Mouse (Mus musculus) midbrain, embryonic 12.5 days (tissue): ENCODE measurements around the gene Acss2. TPM values are rescaled to one million over a fixed set of nuclear protein-coding genes. Genes with fewer than 3 reads are reported as not detected.
A peak's percentile ranks its signal among the peaks of the same experiment; 100 is the strongest.
"Not testable (repeated sequence)": the region's sequence is repeated elsewhere in the genome, so short reads cannot be mapped to it uniquely, and the experiment has no call there.

Experiments used
- ATAC-seq: fragments of 200-750 bp; cut with Nextera tagmentation; 2 replicates; pipeline ENCODE4 v1.8.0; 2017; ENCODE audit warnings: low read depth, moderate TSS enrichment, moderate library complexity; ENCODE audit not compliant: low FRiP score
- H3K27ac ChIP-seq: fragments of 300-500 bp; sonication (generic); replicated peaks from 2 replicates; pipeline ENCODE4 v1.5.1; 2016; ENCODE audit warnings: mild to moderate bottlenecking
- H3K27me3 ChIP-seq: fragments of 300-500 bp; sonication (generic); 2 replicates; pipeline ENCODE4 v1.6.1; 2016; ENCODE audit warnings: mild to moderate bottlenecking
- H3K36me3 ChIP-seq: fragments of 300-500 bp; sonication (generic); 2 replicates; pipeline ENCODE4 v1.6.1; 2016
- H3K4me1 ChIP-seq: fragments of 300-500 bp; sonication (generic); 2 replicates; pipeline ENCODE4 v1.6.1; 2016
- H3K4me2 ChIP-seq: fragments of 300-500 bp; sonication (generic); replicated peaks from 2 replicates; pipeline ENCODE4 v1.6.1; 2016; ENCODE audit warnings: mild to moderate bottlenecking, moderate library complexity
- H3K4me3 ChIP-seq: fragments of 300-500 bp; sonication (generic); 2 replicates; pipeline ENCODE4 v1.5.1; 2016; ENCODE audit warnings: mild to moderate bottlenecking
- H3K9ac ChIP-seq: fragments of 300-500 bp; sonication (generic); replicated peaks from 2 replicates; pipeline ENCODE4 v1.6.1; 2016; ENCODE audit warnings: mild to moderate bottlenecking, moderate library complexity
- H3K9me3 ChIP-seq: fragments of 300-500 bp; sonication (generic); 2 replicates; pipeline ENCODE4 v1.6.1; 2016; ENCODE audit warnings: mild to moderate bottlenecking
- WGBS: fragments of 180-500 bp; shearing (Covaris S2); methylation state at CpG from one replicate; pipeline ENCODE4 v1.1.7; 2016; 5-methylcytosine and 5-hydroxymethylcytosine counted together
- polyA plus RNA-seq: library from polyadenylated mRNA; unstranded; fragments of >200 nt; fragmentation: Nextera tagmentation; extraction: Ambion mirVana; gene quantifications from 2 replicates; pipeline ENCODE4 v1.2.1, GENCODE M21; 2016

Acss2 gene
- polyA plus RNA-seq, 1 experiment from 2014 or later: 25.9 TPM

- no peaks in the 10 kb centered on the region for H3K4me1 ChIP-seq
- no peak overlapping the region for H3K9ac ChIP-seq
- H3K4me2 ChIP-seq: no peak overlapping the region
- 58% methylated on average over 3 of the region's 3 CpGs for WGBS
- no peaks in the 10 kb centered on the region for H3K27me3 ChIP-seq
- no peak for ATAC-seq
- H3K36me3 ChIP-seq: no peaks in the 10 kb centered on the region
- H3K9me3 ChIP-seq: no peaks in the 10 kb centered on the region
- H3K27ac ChIP-seq: no peak overlapping the region
- no peak overlapping the region for H3K4me3 ChIP-seq
Measured at GRCm38 (mm10) chr2:155603707-155604106, 86.0 kb downstream of the Acss2 start.

GRCm38 (mm10) chr2:155604560-155605235 lies 87.0 kb downstream of the Acss2 start:
- Histone ChIP-seq H3K27ac (no peak overlapping the region), H3K4me3 (no peak overlapping the region), H3K9ac (0 out of 2 replicates have a peak overlapping the region, but pooled peaks have one; percentile 15), H3K27me3 (no peaks in the 10 kb centered on the region), H3K9me3 (no peaks in the 10 kb centered on the region), H3K4me1 (no peaks in the 10 kb centered on the region), H3K4me2 (no peak overlapping the region), H3K36me3 (no peaks in the 10 kb centered on the region)
- ATAC-seq: no peak
- WGBS: 68% methylated on average over 10 of the region's 10 CpGs

- 84% methylated on average over 4 of the region's 4 CpGs for WGBS
- H3K27me3 ChIP-seq, H3K4me2 ChIP-seq, H3K4me1 ChIP-seq, H3K4me3 ChIP-seq, H3K9me3 ChIP-seq, H3K27ac ChIP-seq, H3K36me3 ChIP-seq, ATAC-seq: not testable (repeated sequence)
- 0 out of 2 replicates have a peak overlapping the region, but pooled peaks have one; percentile 15 for H3K9ac ChIP-seq
Measured at GRCm38 (mm10) chr2:155605236-155605589, 87.5 kb downstream of the Acss2 start.

GRCm38 (mm10) chr2:155606360-155606759 lies 88.6 kb downstream of the Acss2 start:
- H3K36me3 ChIP-seq: no peaks in the 10 kb centered on the region
- no peak for ATAC-seq
- H3K9me3 ChIP-seq: no peaks in the 10 kb centered on the region
- no peak overlapping the region for H3K27ac ChIP-seq
- no peak overlapping the region for H3K4me2 ChIP-seq
- H3K4me3 ChIP-seq: no peak overlapping the region
- H3K27me3 ChIP-seq: no peaks in the 10 kb centered on the region
- H3K9ac ChIP-seq: no peak overlapping the region
- H3K4me1 ChIP-seq: no peaks in the 10 kb centered on the region
- 88% methylated on average over 4 of the region's 4 CpGs for WGBS

GRCm38 (mm10) chr2:155610978-155611377 lies 93.2 kb downstream of the Acss2 start, which contains the start of gene Myh7b:
Gene Myh7b, plus strand, starts transcription at chr2:155611212.
- H3K4me1 ChIP-seq: peaks cover 8% of the 10 kb centered on the region; the same call in 1 of the 2 replicates
- H3K9me3 ChIP-seq: no peaks in the 10 kb centered on the region
- WGBS: 41% methylated on average over 4 of the region's 4 CpGs
- H3K4me3 ChIP-seq: no peak within 1 kb of the TSS
- no peak within 1 kb of the TSS for H3K9ac ChIP-seq
- no peaks in the 10 kb centered on the region for H3K36me3 ChIP-seq
- H3K27me3 ChIP-seq: 0 out of 2 replicates have a peak, but pooled peaks cover 3% of the 10 kb centered on the region
- no peak for ATAC-seq
- no peak within 1 kb of the TSS for H3K27ac ChIP-seq
- H3K4me2 ChIP-seq: no peak within 1 kb of the TSS

GRCm38 (mm10) chr2:155611834-155612550 lies 94.2 kb downstream of the Acss2 start:
- H3K36me3 ChIP-seq: no peaks in the 10 kb centered on the region
- no peak overlapping the region for H3K4me3 ChIP-seq
- H3K9ac ChIP-seq: no peak overlapping the region
- no peaks in the 10 kb centered on the region for H3K9me3 ChIP-seq
- peaks cover 8% of the 10 kb centered on the region; the same call in 1 of the 2 replicates for H3K4me1 ChIP-seq
- 87% methylated on average over 9 of the region's 9 CpGs for WGBS
- no peak overlapping the region for H3K27ac ChIP-seq
- H3K27me3 ChIP-seq: 0 out of 2 replicates have a peak, but pooled peaks cover 3% of the 10 kb centered on the region
- H3K4me2 ChIP-seq: no peak overlapping the region
- ATAC-seq: no peak

- Histone ChIP-seq H3K36me3 (no peaks in the 10 kb centered on the region), H3K4me1 (peaks cover 8% of the 10 kb centered on the region; the same call in 1 of the 2 replicates), H3K27ac (no peak overlapping the region), H3K9ac (no peak overlapping the region), H3K4me3 (peak overlapping the region; percentile 17), H3K9me3 (no peaks in the 10 kb centered on the region), H3K27me3 (0 out of 2 replicates have a peak, but pooled peaks cover 3% of the 10 kb centered on the region), H3K4me2 (peak overlapping the region; percentile 48)
- ATAC-seq: 0 out of 2 replicates have a peak, but pooled peaks have one; percentile 44
- 3% methylated on average over 20 of the region's 20 CpGs for WGBS
Measured at GRCm38 (mm10) chr2:155613326-155613755, 95.6 kb downstream of the Acss2 start.

GRCm38 (mm10) chr2:155613953-155614352 lies 96.2 kb downstream of the Acss2 start:
- 68% methylated on average over 8 of the region's 8 CpGs for WGBS
- Histone ChIP-seq H3K9ac (no peak overlapping the region), H3K4me2 (peak overlapping the region; percentile 48; the same call in 1 of the 2 replicates), H3K4me3 (no peak overlapping the region), H3K27ac (no peak overlapping the region), H3K9me3 (no peaks in the 10 kb centered on the region), H3K4me1 (peaks cover 8% of the 10 kb centered on the region; the same call in 1 of the 2 replicates), H3K36me3 (no peaks in the 10 kb centered on the region), H3K27me3 (0 out of 2 replicates have a peak, but pooled peaks cover 6% of the 10 kb centered on the region)
- ATAC-seq: no peak

- H3K27me3 ChIP-seq: peaks cover 6% of the 10 kb centered on the region; the same call in 1 of the 2 replicates
- no peaks in the 10 kb centered on the region for H3K36me3 ChIP-seq
- no peak overlapping the region for H3K9ac ChIP-seq
- no peak overlapping the region for H3K4me3 ChIP-seq
- H3K4me1 ChIP-seq: peaks cover 8% of the 10 kb centered on the region; the same call in 1 of the 2 replicates
- H3K9me3 ChIP-seq: no peaks in the 10 kb centered on the region
- no peak for ATAC-seq
- no peak overlapping the region for H3K27ac ChIP-seq
- 61% methylated on average over 6 of the region's 6 CpGs for WGBS
- no peak overlapping the region for H3K4me2 ChIP-seq
Measured at GRCm38 (mm10) chr2:155616971-155617370, 99.2 kb downstream of the Acss2 start.

- ATAC-seq: peak; percentile 71
- Histone ChIP-seq H3K9me3 (no peaks in the 10 kb centered on the region), H3K27me3 (peaks cover 3% of the 10 kb centered on the region), H3K27ac (no peak overlapping the region), H3K36me3 (no peaks in the 10 kb centered on the region), H3K4me2 (no peak overlapping the region), H3K9ac (no peak overlapping the region), H3K4me3 (no peak overlapping the region), H3K4me1 (no peaks in the 10 kb centered on the region)
- 12% methylated on average over 8 of the region's 8 CpGs for WGBS
Measured at GRCm38 (mm10) chr2:155619817-155620216, 102.1 kb downstream of the Acss2 start.

GRCm38 (mm10) chr2:155622606-155623005 lies 104.9 kb downstream of the Acss2 start:
- Histone ChIP-seq H3K36me3 (no peaks in the 10 kb centered on the region), H3K4me3 (no peak overlapping the region), H3K27ac (no peak overlapping the region), H3K9me3 (no peaks in the 10 kb centered on the region), H3K4me2 (no peak overlapping the region), H3K4me1 (0 out of 2 replicates have a peak, but pooled peaks cover 6% of the 10 kb centered on the region), H3K9ac (no peak overlapping the region), H3K27me3 (peaks cover 25% of the 10 kb centered on the region)
- ATAC-seq: no peak
- 38% methylated on average over 11 of the region's 11 CpGs for WGBS

- no peak for ATAC-seq
- no peaks in the 10 kb centered on the region for H3K36me3 ChIP-seq
- WGBS: 92% methylated on average over 6 of the region's 6 CpGs
- no peak overlapping the region for H3K4me3 ChIP-seq
- peaks cover 6% of the 10 kb centered on the region; the same call in 1 of the 2 replicates for H3K4me1 ChIP-seq
- H3K27me3 ChIP-seq: peaks cover 36% of the 10 kb centered on the region
- no peak overlapping the region for H3K4me2 ChIP-seq
- no peaks in the 10 kb centered on the region for H3K9me3 ChIP-seq
- H3K9ac ChIP-seq: no peak overlapping the region
- H3K27ac ChIP-seq: no peak overlapping the region
Measured at GRCm38 (mm10) chr2:155623996-155624395, 106.2 kb downstream of the Acss2 start.
